Mouse (Mus musculus) forebrain, embryonic 15.5 days (tissue): ENCODE measurements around the gene Spdye4c. TPM values are rescaled to one million over a fixed set of nuclear protein-coding genes. Genes with fewer than 3 reads are reported as not detected.

Source experiments
- ATAC-seq: fragments of 200-750 bp; cut with Nextera tagmentation; replicated peaks from 2 replicates; pipeline ENCODE4 v1.8.0; 2017; ENCODE audit warnings: mild to moderate bottlenecking, moderate TSS enrichment, moderate library complexity
- H3K27ac ChIP-seq: fragments of 300-500 bp; sonication (generic); replicated peaks from 2 replicates; pipeline ENCODE4 v1.5.1; 2015; ENCODE audit warnings: mild to moderate bottlenecking, inconsistent platforms
- H3K27me3 ChIP-seq: fragments of 300-500 bp; sonication (generic); 2 replicates; pipeline ENCODE4 v1.6.1; 2015; ENCODE audit warnings: inconsistent platforms
- H3K36me3 ChIP-seq: fragments of 300-500 bp; sonication (generic); 2 replicates; pipeline ENCODE4 v1.6.1; 2015; ENCODE audit warnings: mild to moderate bottlenecking, inconsistent platforms
- H3K4me1 ChIP-seq: fragments of 300-500 bp; sonication (generic); 2 replicates; pipeline ENCODE4 v1.6.1; 2015; ENCODE audit warnings: inconsistent platforms
- H3K4me2 ChIP-seq: fragments of 300-500 bp; sonication (generic); replicated peaks from 2 replicates; pipeline ENCODE4 v1.6.1; 2015; ENCODE audit warnings: mild to moderate bottlenecking, inconsistent platforms
- H3K4me3 ChIP-seq: fragments of 300-500 bp; sonication (generic); 2 replicates; pipeline ENCODE4 v1.5.1; 2015; ENCODE audit warnings: mild to moderate bottlenecking, inconsistent platforms
- H3K9ac ChIP-seq: fragments of 300-500 bp; sonication (generic); replicated peaks from 2 replicates; pipeline ENCODE4 v1.6.1; 2015; ENCODE audit warnings: mild to moderate bottlenecking, inconsistent platforms
- H3K9me3 ChIP-seq: fragments of 300-500 bp; sonication (generic); 2 replicates; pipeline ENCODE4 v1.6.1; 2016; ENCODE audit warnings: inconsistent platforms
- WGBS: fragments of 180-500 bp; shearing (Covaris S2); methylation state at CpG from one replicate; pipeline ENCODE4 v1.1.7; 2015; ENCODE audit warnings: mixed read lengths; 5-methylcytosine and 5-hydroxymethylcytosine counted together
- polyA plus RNA-seq: library from polyadenylated mRNA; unstranded; fragments of >200 nt; fragmentation: Nextera tagmentation; extraction: Ambion mirVana; gene quantifications from 2 replicates; pipeline ENCODE4 v1.2.1, GENCODE M21; 2015

Spdye4c gene
- polyA plus RNA-seq, 1 experiment from 2014 or later, result not detected

DNA sequence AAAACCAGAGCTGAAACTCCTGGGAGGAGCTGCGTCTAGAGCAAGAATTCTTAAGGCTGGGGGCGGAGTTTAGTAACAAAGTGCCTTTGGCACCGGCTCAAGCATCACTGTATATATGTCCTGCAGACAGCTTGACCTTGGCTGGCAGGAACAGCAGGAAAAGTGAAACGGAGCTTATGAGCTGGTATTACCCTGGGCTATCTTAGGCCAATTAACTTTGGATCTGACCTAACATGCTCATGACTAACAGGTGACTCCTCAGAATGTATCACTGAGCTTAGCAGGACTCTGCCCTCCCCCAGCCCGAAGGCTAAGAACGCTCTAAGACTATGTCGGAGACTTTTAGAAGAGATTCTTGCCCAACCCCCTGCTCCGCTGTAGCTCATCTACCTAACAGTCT, 25.1 kb upstream of the Spdye4c start:
- Histone ChIP-seq H3K36me3 (no peaks in the 10 kb centered on the region), H3K27ac (no peak overlapping the region), H3K4me3 (no peak overlapping the region), H3K4me2 (no peak overlapping the region), H3K9ac (no peak overlapping the region), H3K9me3 (no peaks in the 10 kb centered on the region), H3K4me1 (no peaks in the 10 kb centered on the region), H3K27me3 (no peaks in the 10 kb centered on the region)
- WGBS, result 60% methylated on average over 8 of the region's 8 CpGs
- ATAC-seq, result no peak

DNA sequence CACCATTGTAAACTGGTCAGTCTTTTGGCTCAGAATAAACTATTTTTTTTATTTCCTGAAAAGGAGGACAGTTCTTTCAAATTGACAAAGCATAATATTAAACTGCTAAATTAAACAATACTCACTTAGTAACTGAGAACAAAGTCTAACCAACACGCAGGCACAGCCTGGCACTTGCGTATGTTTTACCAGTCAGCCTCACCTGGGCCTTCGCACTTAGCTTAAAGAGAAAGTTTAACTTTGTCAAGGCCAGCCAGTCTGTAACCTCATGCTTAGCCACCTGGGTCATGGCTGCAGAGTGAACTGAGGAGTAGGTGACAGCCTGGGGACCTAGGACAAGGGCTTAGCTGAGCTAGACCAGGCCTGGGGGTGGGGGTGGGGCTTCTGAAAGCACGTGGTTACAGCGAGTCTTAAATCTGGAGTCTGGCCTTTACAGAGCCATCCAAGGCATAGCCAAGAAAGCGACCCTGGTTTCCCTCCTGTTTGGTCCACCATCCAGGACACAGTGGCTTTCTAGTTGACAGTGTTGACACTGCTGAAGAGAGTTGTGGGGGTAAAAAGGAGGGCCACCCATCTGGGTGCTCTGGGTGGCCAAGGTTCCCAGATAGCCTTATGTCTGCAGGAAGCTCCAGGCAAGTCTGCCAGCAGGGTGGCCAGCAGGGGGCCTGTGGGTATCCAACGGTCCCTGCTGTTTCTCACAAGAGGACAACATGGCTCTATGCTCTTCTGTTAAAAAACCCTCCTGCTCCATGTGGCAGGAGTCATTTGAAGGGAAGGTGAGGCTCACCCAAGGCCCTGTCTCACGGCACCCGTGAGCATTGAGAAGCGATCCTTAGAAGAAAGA, 24.5 kb upstream of the Spdye4c start:
- no peak overlapping the region for H3K27ac ChIP-seq
- no peak overlapping the region for H3K4me2 ChIP-seq
- no peak overlapping the region for H3K4me3 ChIP-seq
- 75% methylated on average over 10 of the region's 10 CpGs for WGBS
- H3K4me1 ChIP-seq, result no peaks in the 10 kb centered on the region
- H3K9ac ChIP-seq, result no peak overlapping the region
- no peaks in the 10 kb centered on the region for H3K27me3 ChIP-seq
- H3K9me3 ChIP-seq, result no peaks in the 10 kb centered on the region
- no peak for ATAC-seq
- no peaks in the 10 kb centered on the region for H3K36me3 ChIP-seq

DNA sequence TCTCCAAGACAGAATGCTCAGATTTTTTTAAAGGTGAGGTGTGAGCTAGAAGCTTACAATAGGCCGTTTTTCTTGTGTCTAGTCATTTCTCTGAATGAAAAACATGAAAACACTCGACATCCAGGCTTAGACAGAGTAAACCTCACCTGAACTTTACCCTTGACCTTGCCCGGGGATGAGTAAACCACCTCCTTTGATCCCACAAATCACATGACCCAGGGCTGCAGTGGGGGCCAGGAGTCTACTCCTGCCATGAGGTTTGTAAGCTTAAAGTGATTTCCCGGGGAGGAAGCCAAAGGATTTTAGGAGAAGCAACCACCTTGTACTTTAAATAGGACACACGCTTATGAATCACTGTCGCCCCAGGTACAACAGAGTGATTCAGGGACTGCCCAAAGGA, 23.0 kb upstream of the Spdye4c start:
- Histone ChIP-seq H3K4me1 (no peaks in the 10 kb centered on the region), H3K4me3 (no peak overlapping the region), H3K9me3 (no peaks in the 10 kb centered on the region), H3K4me2 (no peak overlapping the region), H3K27me3 (no peaks in the 10 kb centered on the region), H3K9ac (no peak overlapping the region), H3K27ac (no peak overlapping the region), H3K36me3 (no peaks in the 10 kb centered on the region)
- WGBS, result 81% methylated on average over 6 of the region's 6 CpGs
- ATAC-seq, result no peak

DNA sequence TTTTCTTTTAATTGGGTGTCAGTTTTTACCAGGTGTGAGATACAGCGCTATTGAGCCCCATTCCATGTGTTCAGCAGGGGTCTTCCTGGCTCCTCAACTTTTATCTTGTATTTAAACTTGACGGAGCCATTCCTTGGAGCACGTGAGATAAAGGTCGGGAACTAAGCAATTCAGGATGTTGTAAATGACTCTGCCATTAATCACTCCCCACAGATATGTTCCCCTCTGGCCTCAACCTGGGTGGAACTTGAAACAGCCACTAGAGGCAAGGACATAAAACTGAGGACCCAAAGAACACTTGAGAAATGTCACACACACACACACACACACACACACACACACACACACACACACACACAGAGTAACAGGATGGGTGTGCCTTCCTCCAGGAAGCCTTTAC, 22.5 kb upstream of the Spdye4c start:
- no peaks in the 10 kb centered on the region for H3K4me1 ChIP-seq
- no peak overlapping the region for H3K4me3 ChIP-seq
- H3K9ac ChIP-seq, result no peak overlapping the region
- 87% methylated on average over 4 of the region's 4 CpGs for WGBS
- ATAC-seq, result no peak
- no peak overlapping the region for H3K4me2 ChIP-seq
- no peaks in the 10 kb centered on the region for H3K36me3 ChIP-seq
- no peaks in the 10 kb centered on the region for H3K9me3 ChIP-seq
- H3K27me3 ChIP-seq, result no peaks in the 10 kb centered on the region
- H3K27ac ChIP-seq, result no peak overlapping the region

DNA sequence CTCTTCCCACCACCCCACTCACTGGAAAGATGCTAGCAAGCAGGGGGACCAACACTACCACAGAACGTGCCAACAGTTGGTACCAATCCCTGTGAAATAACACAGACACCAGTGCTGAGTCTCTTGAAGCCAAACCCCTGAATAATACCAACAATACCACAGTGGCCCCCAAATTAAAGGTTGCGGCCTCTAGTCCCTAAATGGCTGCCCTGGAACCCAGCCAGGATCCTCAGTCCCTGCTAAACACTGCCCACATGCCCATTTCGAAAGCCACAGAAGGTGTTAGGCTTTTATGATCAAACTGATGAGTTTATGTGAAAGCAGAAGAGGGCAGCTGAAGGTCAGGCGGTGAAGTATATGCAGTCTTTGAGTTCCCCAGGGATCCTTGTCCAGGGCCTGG, 20.0 kb upstream of the Spdye4c start:
- H3K27me3 ChIP-seq, result no peaks in the 10 kb centered on the region

DNA sequence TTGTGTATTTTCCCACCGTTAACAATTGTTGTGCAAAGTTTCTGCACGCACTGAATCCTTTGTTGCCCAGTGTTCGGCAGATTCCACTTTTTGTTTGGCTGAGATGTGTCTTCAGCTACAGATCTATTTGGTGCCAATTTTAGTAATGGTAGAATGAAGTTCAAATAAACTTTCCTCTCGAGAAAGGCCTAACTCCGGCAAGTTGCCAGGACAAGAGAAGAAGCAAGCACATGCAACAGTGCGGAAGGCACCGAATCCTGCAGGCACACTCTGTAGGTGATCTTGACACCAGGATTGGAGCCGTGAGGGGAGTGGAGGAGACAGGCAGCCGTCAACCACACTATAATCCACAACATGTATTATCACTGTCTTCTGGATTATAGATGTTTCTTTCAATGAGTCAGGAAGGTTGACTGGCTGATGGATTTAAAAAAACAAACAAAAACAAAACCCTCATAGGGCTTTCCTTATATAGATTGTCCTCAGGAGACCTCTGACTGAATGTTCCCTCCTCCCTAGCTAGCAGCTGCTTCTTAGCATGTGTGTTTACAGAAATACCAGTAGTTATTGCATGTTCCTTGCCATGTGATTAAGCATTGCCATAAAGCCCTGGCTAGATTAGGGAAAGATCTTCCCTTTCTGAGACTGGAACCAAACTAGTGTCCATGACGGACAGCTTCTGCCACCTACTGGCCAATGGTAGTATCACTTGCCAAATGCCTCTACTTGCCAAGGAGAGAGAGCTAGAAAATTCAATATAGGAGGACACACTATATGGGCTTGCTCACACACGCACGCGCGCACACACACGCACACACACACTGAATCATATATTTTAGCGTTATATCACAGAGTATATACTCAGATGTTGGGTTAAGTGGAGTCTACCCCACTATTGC, 18.0 kb upstream of the Spdye4c start:
- no peak overlapping the region for H3K4me2 ChIP-seq
- 52% methylated on average over 16 of the region's 16 CpGs for WGBS
- H3K27ac ChIP-seq, result no peak overlapping the region
- no peaks in the 10 kb centered on the region for H3K36me3 ChIP-seq
- H3K4me3 ChIP-seq, result no peak overlapping the region
- H3K9ac ChIP-seq, result no peak overlapping the region
- H3K27me3 ChIP-seq, result no peaks in the 10 kb centered on the region
- peak; percentile 86 for ATAC-seq
- H3K9me3 ChIP-seq, result no peaks in the 10 kb centered on the region
- H3K4me1 ChIP-seq, result no peaks in the 10 kb centered on the region

More for the DNA sequence above, 20.0 kb upstream of the Spdye4c start:
- ATAC-seq, result no peak
- Histone ChIP-seq H3K36me3 (no peaks in the 10 kb centered on the region), H3K9me3 (no peaks in the 10 kb centered on the region), H3K4me2 (no peak overlapping the region), H3K4me3 (no peak overlapping the region), H3K27ac (no peak overlapping the region), H3K9ac (no peak overlapping the region), H3K4me1 (no peaks in the 10 kb centered on the region)
- WGBS, result 88% methylated on average over 4 of the region's 4 CpGs

DNA sequence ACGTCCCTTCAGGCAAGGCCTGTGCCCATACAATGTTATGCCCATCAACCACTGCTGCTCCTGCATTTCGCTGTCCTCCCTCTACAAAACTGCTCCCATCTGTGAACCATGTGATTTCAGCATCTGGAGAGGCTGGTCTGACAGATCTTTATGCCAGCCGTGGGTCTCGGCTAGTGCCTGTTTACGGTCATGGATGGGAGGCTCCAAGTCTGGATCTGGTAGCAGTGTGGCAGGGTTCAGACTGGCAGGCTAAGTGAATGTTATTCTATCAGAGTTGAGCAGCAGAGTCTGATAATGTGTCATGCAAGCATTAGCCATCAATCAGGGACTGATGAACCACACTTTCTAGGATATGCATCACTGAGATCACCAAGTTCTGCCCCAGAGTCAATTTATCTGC, 8.1 kb upstream of the Spdye4c start:
- Histone ChIP-seq H3K4me3 (no peak overlapping the region), H3K9ac (no peak overlapping the region), H3K4me1 (no peaks in the 10 kb centered on the region), H3K36me3 (no peaks in the 10 kb centered on the region), H3K9me3 (no peaks in the 10 kb centered on the region), H3K27ac (no peak overlapping the region), H3K27me3 (no peaks in the 10 kb centered on the region), H3K4me2 (no peak overlapping the region)
- no peak for ATAC-seq
- 79% methylated on average over 5 of the region's 5 CpGs for WGBS

DNA sequence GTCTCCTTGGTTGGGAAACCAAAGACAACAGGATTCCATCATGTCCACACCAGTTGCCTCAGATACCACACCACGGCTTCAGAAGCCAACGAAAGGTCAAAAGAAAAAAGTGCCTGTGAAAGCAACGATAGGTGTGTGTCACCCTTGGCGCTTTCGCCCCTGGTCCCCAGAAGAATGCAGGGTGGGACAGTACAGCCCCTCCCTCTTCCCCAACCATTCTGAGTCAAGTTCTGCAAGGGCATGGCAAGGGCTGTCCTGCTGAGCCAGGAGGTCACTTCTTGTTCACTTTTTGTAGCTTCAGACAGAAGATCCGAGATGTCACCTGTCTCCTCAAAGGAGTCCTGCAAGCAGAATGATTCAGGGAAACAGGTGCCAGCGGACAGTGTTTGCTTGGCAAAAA, 1.3 kb downstream of the Spdye4c start:
- H3K4me3 ChIP-seq, result no peak overlapping the region
- no peaks in the 10 kb centered on the region for H3K9me3 ChIP-seq
- no peaks in the 10 kb centered on the region for H3K4me1 ChIP-seq
- H3K9ac ChIP-seq, result no peak overlapping the region
- 88% methylated on average over 7 of the region's 7 CpGs for WGBS
- H3K4me2 ChIP-seq, result no peak overlapping the region
- no peak for ATAC-seq
- H3K27ac ChIP-seq, result no peak overlapping the region
- H3K27me3 ChIP-seq, result no peaks in the 10 kb centered on the region
- no peaks in the 10 kb centered on the region for H3K36me3 ChIP-seq

DNA sequence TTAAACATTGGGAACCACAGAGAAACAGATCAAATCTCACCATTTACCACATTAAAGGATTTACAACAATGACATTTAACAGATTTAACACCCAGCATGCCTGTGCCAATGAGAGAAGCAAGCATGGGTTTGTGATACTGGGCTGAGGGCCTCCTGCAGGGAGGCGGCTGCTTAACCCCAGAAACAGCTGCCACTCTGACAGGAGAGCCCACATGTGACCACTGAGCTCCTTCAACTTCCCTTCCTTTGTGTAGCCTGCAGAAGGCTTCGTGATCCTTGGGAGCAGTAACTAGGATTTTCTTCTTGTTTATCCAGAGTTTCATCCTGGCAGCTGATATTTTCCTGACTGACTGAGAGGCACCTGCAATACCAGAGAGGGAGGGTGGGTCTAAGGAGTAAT, 10.5 kb downstream of the Spdye4c start:
- ATAC-seq, result no peak
- no peak overlapping the region for H3K9ac ChIP-seq
- H3K4me3 ChIP-seq, result no peak overlapping the region
- H3K27me3 ChIP-seq, result no peaks in the 10 kb centered on the region
- WGBS, result 14% methylated on average over 2 of the region's 2 CpGs
- H3K9me3 ChIP-seq, result 0 out of 2 replicates have a peak, but pooled peaks cover 1% of the 10 kb centered on the region
- no peak overlapping the region for H3K27ac ChIP-seq
- H3K36me3 ChIP-seq, result peaks cover 3% of the 10 kb centered on the region; the same call in 1 of the 2 replicates
- H3K4me2 ChIP-seq, result no peak overlapping the region
- H3K4me1 ChIP-seq, result no peaks in the 10 kb centered on the region

DNA sequence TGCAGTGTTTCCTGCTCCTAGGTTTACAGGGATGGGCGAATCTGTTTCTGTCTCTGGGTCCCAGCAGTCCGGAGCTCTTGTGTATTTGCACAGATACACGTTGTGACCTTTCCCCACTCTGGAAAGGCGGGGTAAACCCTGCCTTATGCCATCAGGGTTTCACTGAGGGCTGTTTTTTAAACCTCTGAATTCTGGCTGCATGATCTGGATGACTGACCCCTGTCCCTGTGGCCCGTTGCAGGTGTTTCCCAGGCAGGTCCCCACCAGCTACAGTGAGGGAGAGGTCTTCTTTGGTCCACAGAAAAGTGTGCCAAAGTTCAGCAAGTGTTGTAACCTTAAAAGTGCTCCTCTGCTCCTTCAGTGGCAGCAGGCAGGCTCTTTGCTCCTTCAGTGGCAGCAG, 18.3 kb downstream of the Spdye4c start:
- Histone ChIP-seq H3K4me1 (no peaks in the 10 kb centered on the region), H3K27me3 (no peaks in the 10 kb centered on the region), H3K9ac (no peak overlapping the region), H3K36me3 (peaks cover 49% of the 10 kb centered on the region), H3K4me3 (no peak overlapping the region), H3K9me3 (0 out of 2 replicates have a peak, but pooled peaks cover 11% of the 10 kb centered on the region), H3K27ac (no peak overlapping the region), H3K4me2 (no peak overlapping the region)
- no peak for ATAC-seq
- 80% methylated on average over 5 of the region's 5 CpGs for WGBS

DNA sequence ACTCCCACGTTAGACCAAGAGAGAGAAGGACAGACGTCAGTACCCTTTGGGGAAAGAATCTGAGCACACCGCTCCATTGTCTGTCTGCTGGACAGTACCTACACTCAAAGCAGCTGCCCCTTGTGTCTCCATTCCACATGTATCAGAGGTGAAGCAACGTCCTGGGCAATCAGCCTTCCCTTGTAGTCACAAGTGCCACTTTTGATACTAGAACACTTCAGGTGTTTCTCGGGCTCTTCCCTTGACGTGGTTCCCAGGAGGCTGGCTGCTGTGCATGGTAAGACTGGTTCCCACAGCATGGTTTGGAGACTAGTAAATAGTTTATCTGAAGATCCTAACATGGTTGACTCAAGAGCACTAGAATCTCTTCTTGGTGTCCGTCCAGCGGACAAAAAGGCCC, 20.2 kb downstream of the Spdye4c start:
- no peak overlapping the region for H3K9ac ChIP-seq
- WGBS, result 95% methylated on average over 8 of the region's 8 CpGs
- H3K27me3 ChIP-seq, result no peaks in the 10 kb centered on the region
- no peak overlapping the region for H3K4me3 ChIP-seq
- H3K4me2 ChIP-seq, result no peak overlapping the region
- no peak overlapping the region for H3K27ac ChIP-seq
- 0 out of 2 replicates have a peak, but pooled peaks cover 11% of the 10 kb centered on the region for H3K9me3 ChIP-seq
- H3K4me1 ChIP-seq, result no peaks in the 10 kb centered on the region
- peaks cover 61% of the 10 kb centered on the region for H3K36me3 ChIP-seq
- ATAC-seq, result no peak

DNA sequence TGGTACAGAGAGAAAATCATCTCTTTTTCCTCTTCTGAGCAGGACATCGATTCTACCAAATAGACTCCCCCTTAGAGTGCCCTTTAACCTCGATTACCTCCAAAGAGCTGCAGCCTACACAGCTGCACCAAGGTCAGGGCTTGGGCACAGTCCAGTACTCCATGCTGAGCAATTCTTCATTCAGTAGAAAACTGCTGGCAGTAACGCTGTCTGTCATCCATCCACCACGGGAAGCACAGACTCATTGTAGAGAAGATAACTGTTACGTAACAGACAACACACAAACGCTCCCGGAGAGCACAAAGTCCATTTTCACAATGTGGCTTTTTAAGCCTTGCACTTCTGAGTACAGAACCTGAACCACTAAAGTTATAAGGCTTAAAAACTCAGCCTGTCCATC, 21.3 kb downstream of the Spdye4c start:
- Histone ChIP-seq H3K4me3 (no peak overlapping the region), H3K27ac (no peak overlapping the region), H3K36me3 (peaks cover 70% of the 10 kb centered on the region), H3K9me3 (0 out of 2 replicates have a peak, but pooled peaks cover 2% of the 10 kb centered on the region), H3K4me1 (no peaks in the 10 kb centered on the region), H3K9ac (no peak overlapping the region), H3K4me2 (no peak overlapping the region), H3K27me3 (no peaks in the 10 kb centered on the region)
- no peak for ATAC-seq
- 90% methylated on average over 7 of the region's 7 CpGs for WGBS
